Mouse (Mus musculus): Measurements from ENCODE around the gene Pacsin2. TPM values are rescaled to one million over a fixed set of nuclear protein-coding genes. Genes with fewer than 3 reads are reported as not detected.
A peak's percentile ranks its signal among the peaks of the same experiment; 100 is the strongest.

Pacsin2 gene
- polyA plus RNA-seq, 1 experiment from 2014 or later, result 82.4 TPM

GRCm38 (mm10) chr15:83440726-83441125 is 23.7 kb downstream of the Pacsin2 start:
- DNase-seq (ENCODE audit: low spot score), result no peak
- H3K27ac ChIP-seq, result peak overlapping the region; percentile 32; the same call in 1 of the 2 replicates
- H3K4me3 ChIP-seq, result no peak overlapping the region
- no peaks in the 10 kb centered on the region for H3K27me3 ChIP-seq (ENCODE audit: insufficient read depth, poor library complexity, severe bottlenecking)
- H3K9me3 ChIP-seq, result no peaks in the 10 kb centered on the region
- no peaks in the 10 kb centered on the region for H3K36me3 ChIP-seq
- WGBS, result 38% methylated on average over 5 of the region's 5 CpGs
- peaks cover 71% of the 10 kb centered on the region for H3K4me1 ChIP-seq

GRCm38 (mm10) chr15:83436541-83436940 is 27.9 kb downstream of the Pacsin2 start:
- peaks cover 72% of the 10 kb centered on the region for H3K4me1 ChIP-seq
- H3K9me3 ChIP-seq, result no peaks in the 10 kb centered on the region
- DNase-seq (ENCODE audit: low spot score), result no peak
- H3K27ac ChIP-seq, result no peak overlapping the region
- H3K4me3 ChIP-seq, result no peak overlapping the region
- no peaks in the 10 kb centered on the region for H3K27me3 ChIP-seq (ENCODE audit: insufficient read depth, poor library complexity, severe bottlenecking)
- 89% methylated on average over 9 of the region's 9 CpGs for WGBS
- no peaks in the 10 kb centered on the region for H3K36me3 ChIP-seq

GRCm38 (mm10) chr15:83435324-83436090 is 28.9 kb downstream of the Pacsin2 start:
- Histone ChIP-seq H3K4me3 (no peak overlapping the region), H3K27me3 (ENCODE audit: insufficient read depth, poor library complexity, severe bottlenecking) (no peaks in the 10 kb centered on the region), H3K27ac (no peak overlapping the region), H3K4me1 (peaks cover 65% of the 10 kb centered on the region), H3K36me3 (no peaks in the 10 kb centered on the region), H3K9me3 (no peaks in the 10 kb centered on the region)
- DNase-seq (ENCODE audit: low spot score), result no peak
- WGBS, result 71% methylated on average over 8 of the region's 8 CpGs

GRCm38 (mm10) chr15:83434692-83435091 is 29.7 kb downstream of the Pacsin2 start:
- no peak for DNase-seq (ENCODE audit: low spot score)
- Histone ChIP-seq H3K27me3 (ENCODE audit: insufficient read depth, poor library complexity, severe bottlenecking) (no peaks in the 10 kb centered on the region), H3K4me3 (no peak overlapping the region), H3K9me3 (no peaks in the 10 kb centered on the region), H3K4me1 (peaks cover 61% of the 10 kb centered on the region), H3K36me3 (no peaks in the 10 kb centered on the region), H3K27ac (peak overlapping the region; percentile 49; the same call in 1 of the 2 replicates)
- 65% methylated on average over 4 of the region's 4 CpGs for WGBS

- Histone ChIP-seq H3K36me3 (no peaks in the 10 kb centered on the region), H3K27me3 (ENCODE audit: insufficient read depth, poor library complexity, severe bottlenecking) (no peaks in the 10 kb centered on the region), H3K27ac (peak overlapping the region; percentile 82), H3K4me1 (peaks cover 63% of the 10 kb centered on the region), H3K9me3 (no peaks in the 10 kb centered on the region), H3K4me3 (no peak overlapping the region)
- DNase-seq (ENCODE audit: low spot score), result no peak
- whole genome bisulfite sequencing, result 71% methylated on average over 2 of the region's 2 CpGs
These were observed 31.1 kb downstream of the Pacsin2 start for GRCm38 (mm10) chr15:83433344-83433743.

GRCm38 (mm10) chr15:83432231-83433031 is 32.0 kb downstream of the Pacsin2 start:
- no peaks in the 10 kb centered on the region for H3K27me3 ChIP-seq (ENCODE audit: insufficient read depth, poor library complexity, severe bottlenecking)
- no peaks in the 10 kb centered on the region for H3K36me3 ChIP-seq
- H3K4me3 ChIP-seq, result peak overlapping the region; percentile 40
- peak overlapping the region; percentile 82 for H3K27ac ChIP-seq
- DNase-seq (ENCODE audit: low spot score), result peak; percentile 85
- H3K4me1 ChIP-seq, result peaks cover 67% of the 10 kb centered on the region
- 40% methylated on average over 15 of the region's 15 CpGs for WGBS
- H3K9me3 ChIP-seq, result no peaks in the 10 kb centered on the region

GRCm38 (mm10) chr15:83430986-83431763 is 33.2 kb downstream of the Pacsin2 start:
- Histone ChIP-seq H3K36me3 (no peaks in the 10 kb centered on the region), H3K9me3 (no peaks in the 10 kb centered on the region), H3K4me3 (no peak overlapping the region), H3K27ac (no peak overlapping the region), H3K27me3 (ENCODE audit: insufficient read depth, poor library complexity, severe bottlenecking) (no peaks in the 10 kb centered on the region), H3K4me1 (peaks cover 72% of the 10 kb centered on the region)
- DNase-seq (ENCODE audit: low spot score), result no peak
- WGBS, result 86% methylated on average over 14 of the region's 14 CpGs

GRCm38 (mm10) chr15:83430419-83430818 is 34.0 kb downstream of the Pacsin2 start:
- no peaks in the 10 kb centered on the region for H3K36me3 ChIP-seq
- H3K4me1 ChIP-seq, result peaks cover 73% of the 10 kb centered on the region
- no peaks in the 10 kb centered on the region for H3K27me3 ChIP-seq (ENCODE audit: insufficient read depth, poor library complexity, severe bottlenecking)
- no peak for DNase-seq (ENCODE audit: low spot score)
- H3K9me3 ChIP-seq, result no peaks in the 10 kb centered on the region
- H3K4me3 ChIP-seq, result no peak overlapping the region
- no peak overlapping the region; the same call in 1 of the 2 replicates for H3K27ac ChIP-seq
- WGBS, result 81% methylated on average over 7 of the region's 7 CpGs

- 94% methylated on average over 1 of the region's 1 CpGs for WGBS
- H3K36me3 ChIP-seq, result no peaks in the 10 kb centered on the region
- no peaks in the 10 kb centered on the region for H3K9me3 ChIP-seq
- DNase-seq (ENCODE audit: low spot score), result no peak
- H3K27me3 ChIP-seq (ENCODE audit: insufficient read depth, poor library complexity, severe bottlenecking), result no peaks in the 10 kb centered on the region
- H3K27ac ChIP-seq, result no peak overlapping the region
- H3K4me3 ChIP-seq, result no peak overlapping the region
- H3K4me1 ChIP-seq, result peaks cover 70% of the 10 kb centered on the region
These were observed 35.8 kb downstream of the Pacsin2 start for GRCm38 (mm10) chr15:83428586-83428985.

- 67% methylated on average over 9 of the region's 9 CpGs for WGBS
- peaks cover 69% of the 10 kb centered on the region for H3K4me1 ChIP-seq
- no peaks in the 10 kb centered on the region for H3K36me3 ChIP-seq
- no peak for DNase-seq (ENCODE audit: low spot score)
- no peaks in the 10 kb centered on the region for H3K9me3 ChIP-seq
- no peaks in the 10 kb centered on the region for H3K27me3 ChIP-seq (ENCODE audit: insufficient read depth, poor library complexity, severe bottlenecking)
- H3K4me3 ChIP-seq, result no peak overlapping the region
- no peak overlapping the region for H3K27ac ChIP-seq
These were observed 36.9 kb downstream of the Pacsin2 start for GRCm38 (mm10) chr15:83427294-83428163.

- 38% methylated on average over 5 of the region's 5 CpGs for WGBS
These were observed 38.6 kb downstream of the Pacsin2 start for GRCm38 (mm10) chr15:83425794-83426193.

GRCm38 (mm10) chr15:83425277-83425676 is 39.1 kb downstream of the Pacsin2 start:
- H3K27me3 ChIP-seq (ENCODE audit: insufficient read depth, poor library complexity, severe bottlenecking), result no peaks in the 10 kb centered on the region
- H3K27ac ChIP-seq, result peak overlapping the region; percentile 69
- H3K4me3 ChIP-seq, result no peak overlapping the region
- no peak for DNase-seq (ENCODE audit: low spot score)
- peaks cover 62% of the 10 kb centered on the region for H3K4me1 ChIP-seq
- H3K9me3 ChIP-seq, result no peaks in the 10 kb centered on the region
- 39% methylated on average over 4 of the region's 4 CpGs for WGBS
- no peaks in the 10 kb centered on the region for H3K36me3 ChIP-seq

More at GRCm38 (mm10) chr15:83425794-83426193, 38.6 kb downstream of the Pacsin2 start:
- Histone ChIP-seq H3K36me3 (no peaks in the 10 kb centered on the region), H3K4me1 (peaks cover 62% of the 10 kb centered on the region), H3K27ac (peak overlapping the region; percentile 69), H3K27me3 (ENCODE audit: insufficient read depth, poor library complexity, severe bottlenecking) (no peaks in the 10 kb centered on the region), H3K4me3 (no peak overlapping the region), H3K9me3 (no peaks in the 10 kb centered on the region)
- DNase-seq (ENCODE audit: low spot score), result no peak

Measured in heart, embryonic 10.5 days (tissue).